Mouse (Mus musculus): ENCODE measurements around the gene Cd300ld5. TPM values are rescaled to one million over a fixed set of nuclear protein-coding genes. Genes with fewer than 3 reads are reported as not detected.
"Not testable (repeated sequence)": the region's sequence is repeated elsewhere in the genome, so short reads cannot be mapped to it uniquely, and the experiment has no call there.

Gene Cd300ld5
- polyA plus RNA-seq, 1 experiment, result 6.9 TPM

DNA sequence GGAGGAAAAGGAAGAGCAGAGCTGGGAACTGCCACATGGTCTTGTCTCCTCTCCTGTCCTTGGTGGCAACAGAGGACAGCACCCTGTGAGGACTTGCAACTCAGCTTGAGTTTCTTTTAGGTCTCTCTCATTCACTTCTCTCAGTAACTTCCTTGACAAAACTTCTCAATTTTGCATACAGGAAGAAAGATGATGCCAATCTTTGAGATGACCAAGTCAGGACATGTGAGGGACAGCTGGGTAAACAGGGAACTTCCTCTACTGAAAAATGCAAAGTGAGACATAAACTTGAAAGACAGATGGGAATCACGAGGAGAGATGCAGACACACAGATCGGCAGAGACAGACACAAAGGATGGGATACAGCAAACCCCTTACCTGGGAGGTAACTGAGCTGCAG is 10.7 kb upstream of the Cd300ld5 start, which contains the start of gene Cd300ld3:
Gene Cd300ld3, minus strand, starts transcription at position 151 of the 400 bp plus-strand sequence.
- DNase-seq (ENCODE audit: low read depth), result no peak

GRCm38 (mm10) chr11:115026912-115027311 is 10.7 kb downstream of the Cd300ld5 start, which contains the start of gene Cd300ld4:
Gene Cd300ld4 (minus strand): TSS chr11:115027012.
- DNase-seq (ENCODE audit: low read depth), result not testable (repeated sequence)

- not testable (repeated sequence) for DNase-seq (ENCODE audit: low read depth)
Measured at GRCm38 (mm10) chr11:115016093-115016492, 21.5 kb downstream of the Cd300ld5 start, which contains the start of gene Cd300ld2. Gene Cd300ld2 (minus strand): TSS chr11:115016193.

DNA sequence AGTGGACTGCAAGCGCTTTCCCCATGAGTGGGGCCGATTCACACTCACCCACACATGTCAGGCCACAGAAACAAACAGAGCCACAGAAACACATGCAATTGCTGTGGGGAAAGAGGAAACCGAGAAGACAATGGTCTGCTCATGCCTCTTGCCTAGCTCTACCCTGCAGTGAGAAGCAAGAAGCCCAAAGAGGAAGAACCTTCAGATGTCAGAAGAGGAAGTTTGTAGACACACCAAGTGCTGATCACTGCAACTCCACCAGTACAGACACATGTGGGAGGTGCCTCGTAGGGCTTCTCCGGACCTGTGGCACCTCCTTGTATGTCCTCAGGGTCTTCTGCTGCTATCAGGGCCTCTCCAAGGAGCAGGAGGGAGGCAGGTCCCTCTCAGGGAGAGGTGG is 33.5 kb downstream of the Cd300ld5 start:
- DNase-seq (ENCODE audit: low read depth), result no peak

DNA sequence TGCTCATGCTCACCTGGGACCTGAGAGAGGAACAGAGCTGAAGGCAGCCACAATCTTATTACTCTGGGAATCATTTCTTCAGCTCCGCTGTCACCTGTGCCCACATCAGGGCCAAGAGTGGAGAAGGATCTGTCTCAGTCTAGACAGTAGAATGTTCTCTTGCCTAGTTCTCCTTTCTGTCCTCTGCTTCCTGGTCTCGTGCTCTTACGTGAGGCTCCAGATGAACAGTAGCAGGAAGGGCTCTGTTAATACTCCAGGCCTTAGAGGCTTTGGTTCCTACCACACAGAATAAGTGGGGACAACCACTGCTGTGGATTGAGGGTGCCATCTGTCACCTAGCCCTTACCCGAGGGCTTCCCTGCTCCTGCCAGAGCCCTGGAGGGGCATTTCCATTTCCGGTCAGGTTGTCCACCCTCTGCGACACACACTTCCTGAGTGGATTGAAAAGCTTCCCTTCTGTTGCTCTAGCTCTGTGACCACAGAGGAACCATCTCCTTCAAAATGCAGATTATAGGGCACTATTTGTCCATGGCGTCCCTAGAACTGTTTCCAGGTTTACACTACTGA is 36.0 kb downstream of the Cd300ld5 start, which contains the start of gene Cd300c2:
Gene Cd300c2, minus strand, starts transcription at position 407 of the 567 bp plus-strand sequence.
- DNase-seq (ENCODE audit: low read depth), result no peak

DNA sequence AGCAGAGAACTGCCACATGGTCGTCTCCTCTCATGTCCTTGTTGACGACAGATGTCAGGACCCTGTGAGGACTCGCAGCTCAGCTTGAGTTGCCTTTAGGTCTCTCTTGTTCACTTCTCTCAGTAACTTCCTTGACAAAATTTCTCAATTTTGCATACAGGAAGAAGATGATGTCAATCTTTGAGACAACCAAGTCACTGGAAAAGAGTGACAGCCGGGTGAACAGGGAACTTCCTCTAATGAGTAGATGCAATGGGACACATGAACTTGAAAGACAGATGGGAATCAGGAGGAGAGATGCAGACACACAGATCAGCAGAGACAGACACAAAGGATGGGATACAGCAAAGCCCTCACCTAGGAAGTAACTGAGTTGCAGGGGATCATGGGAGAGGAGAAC is 47.8 kb downstream of the Cd300ld5 start, which contains the start of gene Cd300ld:
Gene Cd300ld, minus strand, starts transcription at position 130 of the 400 bp plus-strand sequence.
- DNase-seq (ENCODE audit: low read depth), result no peak

DNA sequence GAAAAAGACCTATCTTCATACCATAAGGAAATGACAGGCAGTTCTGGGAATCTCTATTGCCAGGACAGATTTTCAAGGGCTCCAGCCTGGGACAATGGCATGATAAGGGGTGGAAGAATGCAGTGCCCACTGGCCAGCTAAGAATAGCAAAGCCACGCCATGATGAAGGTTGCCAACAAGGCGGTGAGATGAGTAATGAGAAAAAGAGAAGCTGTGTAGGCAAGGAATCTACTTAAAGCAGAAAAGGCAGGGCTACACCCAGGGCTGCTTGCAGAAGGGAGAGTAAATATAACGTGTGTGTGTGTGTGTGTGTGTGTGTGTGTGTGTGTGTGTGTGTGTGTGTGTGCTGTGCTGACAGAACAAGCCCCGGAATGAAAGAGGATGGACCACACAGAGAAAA is 55.7 kb downstream of the Cd300ld5 start:
- DNase-seq (ENCODE audit: low read depth), result no peak

Other genes starting within 250 kb of the Cd300ld5 start
- 4.5 and 8.2 TPM in 2 replicates for gene Btbd17, start 241.8 kb downstream of the Cd300ld5 start, polyA plus RNA-seq (2012; rRNA removed)
- 0.90 and 3.6 TPM in 2 replicates for gene Gpr142, start 238.8 kb downstream of the Cd300ld5 start, polyA plus RNA-seq (2012; rRNA removed)
- gene Gprc5c, start 186.6 kb downstream of the Cd300ld5 start, polyA plus RNA-seq (2012; rRNA removed), result 93.0 and 119 TPM in 2 replicates
- 4.1 and 5.6 TPM in 2 replicates for gene Cd300a, start 147.7 kb downstream of the Cd300ld5 start, polyA plus RNA-seq (2012; rRNA removed)
- gene Cd300lb, start 103.4 kb downstream of the Cd300ld5 start, polyA plus RNA-seq (2012; rRNA removed), result 1.6 and 3.7 TPM in 2 replicates
- gene Cd300c, start 68.6 kb downstream of the Cd300ld5 start, polyA plus RNA-seq (2012; rRNA removed), result 0.22 and 0.26 TPM in 2 replicates
- 2.5 and 4.9 TPM in 2 replicates for gene Cd300ld, start 47.8 kb downstream of the Cd300ld5 start, polyA plus RNA-seq (2012; rRNA removed)
- gene Cd300c2, start 35.9 kb downstream of the Cd300ld5 start, polyA plus RNA-seq (2012; rRNA removed), result 4.4 and 4.8 TPM in 2 replicates
- gene Cd300ld2, start 21.6 kb downstream of the Cd300ld5 start, polyA plus RNA-seq (2012; rRNA removed), result 0.65 and 0.74 TPM in 2 replicates
- gene Cd300ld4, start 10.8 kb downstream of the Cd300ld5 start, polyA plus RNA-seq (2012; rRNA removed), result 1.3 and 1.5 TPM in 2 replicates
- gene Cd300ld3, start 10.6 kb upstream of the Cd300ld5 start, polyA plus RNA-seq (2012; rRNA removed), result 16.4 and 37.6 TPM in 2 replicates
- 0.19 and 0.24 TPM in 2 replicates for gene Cd300e, start 24.4 kb upstream of the Cd300ld5 start, polyA plus RNA-seq (2012; rRNA removed)
- 0.60 and 0.72 TPM in 2 replicates for gene Rab37, start 53.7 kb upstream of the Cd300ld5 start, polyA plus RNA-seq (2012; rRNA removed)
- gene Cd300lf, start 96.2 kb upstream of the Cd300ld5 start, polyA plus RNA-seq (2012; rRNA removed), result 0.62 and 0.66 TPM in 2 replicates
- 63.7 and 90.9 TPM in 2 replicates for gene Slc9a3r1, start 125.6 kb upstream of the Cd300ld5 start, polyA plus RNA-seq (2012; rRNA removed)
- 14.6 and 16.8 TPM in 2 replicates for gene Tmem104, start 149.7 kb upstream of the Cd300ld5 start, polyA plus RNA-seq (2012; rRNA removed)
- 36.3 and 42.6 TPM in 2 replicates for gene Nat9, start 150.1 kb upstream of the Cd300ld5 start, polyA plus RNA-seq (2012; rRNA removed)
- gene Grin2c, start 229.5 kb upstream of the Cd300ld5 start, polyA plus RNA-seq (2012; rRNA removed), result 0.04 TPM in 1 of 2 replicates, not detected in the other
- gene Fdxr, start 239.3 kb upstream of the Cd300ld5 start, polyA plus RNA-seq (2012; rRNA removed), result 7.8 and 9.5 TPM in 2 replicates